Mouse (Mus musculus) small intestine, adult 2 months (tissue): ENCODE measurements around the gene Snx29.

ENCODE experiments used
- CTCF ChIP-seq: fragments of 200-500 bp; IDR thresholded peaks from 2 replicates; pipeline ENCODE4 v1.5.1; 2012; ENCODE audit warnings: low read depth, mild to moderate bottlenecking, control low read depth, inconsistent platforms, low read length, moderate library complexity, mixed read lengths; ENCODE audit not compliant: insufficient replicate concordance, insufficient read length; ENCODE audit errors: extremely low read depth
- POLR2A ChIP-seq: fragments of 200-500 bp; IDR thresholded peaks from 2 replicates; pipeline ENCODE4 v1.6.1; 2012; ENCODE audit warnings: low read depth, mild to moderate bottlenecking, control low read depth, inconsistent platforms, low read length, moderate library complexity

GRCm38 (mm10) chr16:11668375-11668774 is 345.7 kb downstream of the Snx29 start:
- TF ChIP-seq CTCF (no peak), POLR2A (no peak)
